Mouse (Mus musculus): ENCODE measurements at regions not wholly inside any gene's neighbourhood (a gene's known extent, or its start where the extent isn't known, plus 50 kb on each side); places are given as distances from the start of the nearest gene placed in this dataset.

GRCm38 (mm10) chr14:72864792-72865191 lies 155.0 kb upstream of the Fndc3a start:
- no peak overlapping the region for H3K9ac ChIP-seq (replicated peaks; ENCODE audit: low read depth, low read length)
- WGBS: 95% methylated on average over 4 of the region's 4 CpGs
- no peak overlapping the region for H3K4me2 ChIP-seq (replicated peaks; ENCODE audit: low read depth, low read length)
- no peak for ATAC-seq (ENCODE audit: insufficient number of reproducible peaks, insufficient read depth, low FRiP score, low read depth)
- H3K4me1 ChIP-seq (ENCODE audit: control insufficient read depth, insufficient read depth, low read length): 0 out of 2 replicates have a peak, but pooled peaks cover 4% of the 10 kb centered on the region
- H3K4me3 ChIP-seq (ENCODE audit: low read depth, low read length): no peak overlapping the region
- H3K27ac ChIP-seq (ENCODE audit: low read length): no peak overlapping the region
- no peaks in the 10 kb centered on the region for H3K9me3 ChIP-seq (ENCODE audit: control insufficient read depth, low read depth, low read length)
- no peaks in the 10 kb centered on the region for H3K36me3 ChIP-seq (ENCODE audit: control insufficient read depth, insufficient read depth, low read length)
- no peaks in the 10 kb centered on the region for H3K27me3 ChIP-seq (ENCODE audit: control insufficient read depth, insufficient read depth, low read length)

DNA sequence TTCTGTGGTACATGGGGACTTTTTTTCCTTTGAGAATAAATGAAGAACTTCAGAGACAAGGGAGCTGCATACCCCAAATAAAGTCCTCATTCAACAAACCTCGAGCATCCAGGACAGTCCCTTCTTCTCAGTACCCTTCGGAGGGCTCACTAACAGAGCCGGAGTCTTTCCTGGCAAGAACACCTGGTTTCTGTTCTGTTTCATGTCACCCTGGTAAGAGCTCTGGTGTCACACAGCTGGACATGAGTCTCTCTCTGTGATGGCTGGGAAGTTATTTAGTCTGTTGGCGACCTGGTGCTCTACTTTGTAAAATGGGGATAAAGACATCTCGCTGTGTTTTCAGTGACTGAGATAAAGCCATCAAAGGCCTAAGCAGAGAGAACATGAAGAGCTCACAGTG lies 154.3 kb upstream of the Fndc3a start:
- Histone ChIP-seq H3K36me3 (ENCODE audit: control insufficient read depth, insufficient read depth, low read length) (no peaks in the 10 kb centered on the region), H3K27me3 (ENCODE audit: control insufficient read depth, insufficient read depth, low read length) (no peaks in the 10 kb centered on the region), H3K9me3 (ENCODE audit: control insufficient read depth, low read depth, low read length) (no peaks in the 10 kb centered on the region), H3K4me1 (ENCODE audit: control insufficient read depth, insufficient read depth, low read length) (no peaks in the 10 kb centered on the region), H3K9ac (replicated peaks; ENCODE audit: low read depth, low read length) (no peak overlapping the region), H3K4me3 (ENCODE audit: low read depth, low read length) (no peak overlapping the region), H3K27ac (ENCODE audit: low read length) (no peak overlapping the region), H3K4me2 (replicated peaks; ENCODE audit: low read depth, low read length) (no peak overlapping the region)
- no peak for ATAC-seq (ENCODE audit: insufficient number of reproducible peaks, insufficient read depth, low FRiP score, low read depth)
- WGBS: 70% methylated on average over 5 of the region's 5 CpGs

GRCm38 (mm10) chr14:72862806-72863526 lies 153.2 kb upstream of the Fndc3a start:
- ATAC-seq (ENCODE audit: insufficient number of reproducible peaks, insufficient read depth, low FRiP score, low read depth): no peak
- H3K4me2 ChIP-seq (replicated peaks; ENCODE audit: low read depth, low read length): no peak overlapping the region

DNA sequence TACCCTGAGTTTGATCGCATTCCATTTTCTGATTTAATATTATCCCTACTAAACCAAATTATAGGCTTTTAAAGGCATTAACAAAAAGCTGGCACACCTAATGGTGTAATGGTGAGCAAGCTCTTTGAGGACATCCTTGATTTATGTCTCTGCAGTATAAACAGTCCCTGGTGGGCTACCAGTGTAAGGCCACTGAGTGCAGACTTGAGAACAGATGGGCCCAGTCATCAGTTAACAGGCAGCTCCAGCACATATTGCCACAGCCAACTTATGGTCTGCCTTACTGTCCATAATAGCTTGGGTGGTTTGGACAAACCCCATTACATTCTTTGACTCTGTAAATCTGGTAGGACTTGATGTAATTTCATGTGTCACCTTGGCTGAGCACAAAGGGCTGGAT lies 144.4 kb upstream of the Fndc3a start:
- no peak overlapping the region for H3K4me2 ChIP-seq (replicated peaks; ENCODE audit: low read depth, low read length)
- no peaks in the 10 kb centered on the region for H3K27me3 ChIP-seq (ENCODE audit: control insufficient read depth, insufficient read depth, low read length)
- H3K4me3 ChIP-seq (ENCODE audit: low read depth, low read length): no peak overlapping the region
- WGBS: 72% methylated on average over 1 of the region's 1 CpGs
- ATAC-seq (ENCODE audit: insufficient number of reproducible peaks, insufficient read depth, low FRiP score, low read depth): no peak
- no peaks in the 10 kb centered on the region for H3K9me3 ChIP-seq (ENCODE audit: control insufficient read depth, low read depth, low read length)
- no peaks in the 10 kb centered on the region for H3K36me3 ChIP-seq (ENCODE audit: control insufficient read depth, insufficient read depth, low read length)
- H3K4me1 ChIP-seq (ENCODE audit: control insufficient read depth, insufficient read depth, low read length): 0 out of 2 replicates have a peak, but pooled peaks cover 4% of the 10 kb centered on the region
- H3K27ac ChIP-seq (ENCODE audit: low read length): no peak overlapping the region
- H3K9ac ChIP-seq (replicated peaks; ENCODE audit: low read depth, low read length): no peak overlapping the region

More at GRCm38 (mm10) chr14:72862806-72863526, 153.2 kb upstream of the Fndc3a start:
- Histone ChIP-seq H3K4me3 (ENCODE audit: low read depth, low read length) (no peak overlapping the region), H3K27me3 (ENCODE audit: control insufficient read depth, insufficient read depth, low read length) (no peaks in the 10 kb centered on the region), H3K36me3 (ENCODE audit: control insufficient read depth, insufficient read depth, low read length) (no peaks in the 10 kb centered on the region), H3K9me3 (ENCODE audit: control insufficient read depth, low read depth, low read length) (no peaks in the 10 kb centered on the region), H3K4me1 (ENCODE audit: control insufficient read depth, insufficient read depth, low read length) (no peaks in the 10 kb centered on the region), H3K9ac (replicated peaks; ENCODE audit: low read depth, low read length) (no peak overlapping the region), H3K27ac (ENCODE audit: low read length) (no peak overlapping the region)
- WGBS: 77% methylated on average over 7 of the region's 7 CpGs

- no peak overlapping the region for H3K27ac ChIP-seq (ENCODE audit: low read length)
- H3K4me3 ChIP-seq (ENCODE audit: low read depth, low read length): no peak overlapping the region
- ATAC-seq (ENCODE audit: insufficient number of reproducible peaks, insufficient read depth, low FRiP score, low read depth): no peak
- H3K27me3 ChIP-seq (ENCODE audit: control insufficient read depth, insufficient read depth, low read length): no peaks in the 10 kb centered on the region
- no peaks in the 10 kb centered on the region for H3K36me3 ChIP-seq (ENCODE audit: control insufficient read depth, insufficient read depth, low read length)
- H3K9me3 ChIP-seq (ENCODE audit: control insufficient read depth, low read depth, low read length): no peaks in the 10 kb centered on the region
- 0 out of 2 replicates have a peak, but pooled peaks cover 4% of the 10 kb centered on the region for H3K4me1 ChIP-seq (ENCODE audit: control insufficient read depth, insufficient read depth, low read length)
- no peak overlapping the region for H3K4me2 ChIP-seq (replicated peaks; ENCODE audit: low read depth, low read length)
- 82% methylated on average over 3 of the region's 3 CpGs for WGBS
- no peak overlapping the region for H3K9ac ChIP-seq (replicated peaks; ENCODE audit: low read depth, low read length)
Measured at GRCm38 (mm10) chr14:72853104-72853503, 143.3 kb upstream of the Fndc3a start.

DNA sequence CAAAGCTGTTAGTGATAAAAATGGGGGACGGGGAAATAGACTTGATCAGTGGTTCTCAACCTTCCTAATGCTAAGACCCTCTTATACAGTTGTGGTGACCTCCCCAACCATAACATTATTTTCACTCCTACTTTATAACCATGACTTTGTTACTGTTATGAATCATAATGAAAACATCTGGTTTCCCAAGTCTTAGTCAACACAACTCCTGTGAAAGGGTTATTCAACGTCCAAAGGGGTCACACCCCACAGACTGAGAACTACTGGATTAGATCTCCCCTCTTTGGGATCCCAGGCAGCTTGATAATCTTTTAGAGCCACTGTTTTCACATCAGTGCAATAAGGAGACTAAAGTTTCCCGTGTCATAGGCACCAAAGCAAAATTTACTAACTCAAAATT lies 141.1 kb upstream of the Fndc3a start:
- H3K9me3 ChIP-seq (ENCODE audit: control insufficient read depth, low read depth, low read length): no peaks in the 10 kb centered on the region
- no peak overlapping the region for H3K4me2 ChIP-seq (replicated peaks; ENCODE audit: low read depth, low read length)
- no peak overlapping the region for H3K27ac ChIP-seq (ENCODE audit: low read length)
- no peak overlapping the region for H3K9ac ChIP-seq (replicated peaks; ENCODE audit: low read depth, low read length)
- WGBS: 70% methylated on average over 3 of the region's 3 CpGs
- H3K4me1 ChIP-seq (ENCODE audit: control insufficient read depth, insufficient read depth, low read length): 0 out of 2 replicates have a peak, but pooled peaks cover 4% of the 10 kb centered on the region
- no peak overlapping the region for H3K4me3 ChIP-seq (ENCODE audit: low read depth, low read length)
- ATAC-seq (ENCODE audit: insufficient number of reproducible peaks, insufficient read depth, low FRiP score, low read depth): no peak
- H3K27me3 ChIP-seq (ENCODE audit: control insufficient read depth, insufficient read depth, low read length): no peaks in the 10 kb centered on the region
- no peaks in the 10 kb centered on the region for H3K36me3 ChIP-seq (ENCODE audit: control insufficient read depth, insufficient read depth, low read length)

- no peak overlapping the region for H3K4me3 ChIP-seq (ENCODE audit: low read depth, low read length)
- no peak overlapping the region for H3K9ac ChIP-seq (replicated peaks; ENCODE audit: low read depth, low read length)
- no peak for ATAC-seq (ENCODE audit: insufficient number of reproducible peaks, insufficient read depth, low FRiP score, low read depth)
- no peak overlapping the region for H3K27ac ChIP-seq (ENCODE audit: low read length)
- H3K9me3 ChIP-seq (ENCODE audit: control insufficient read depth, low read depth, low read length): no peaks in the 10 kb centered on the region
- no peaks in the 10 kb centered on the region for H3K27me3 ChIP-seq (ENCODE audit: control insufficient read depth, insufficient read depth, low read length)
- H3K36me3 ChIP-seq (ENCODE audit: control insufficient read depth, insufficient read depth, low read length): no peaks in the 10 kb centered on the region
- H3K4me1 ChIP-seq (ENCODE audit: control insufficient read depth, insufficient read depth, low read length): no peaks in the 10 kb centered on the region
- no peak overlapping the region for H3K4me2 ChIP-seq (replicated peaks; ENCODE audit: low read depth, low read length)
- WGBS: 69% methylated on average over 4 of the region's 4 CpGs
Measured at GRCm38 (mm10) chr14:72848271-72848955, 138.6 kb upstream of the Fndc3a start.

DNA sequence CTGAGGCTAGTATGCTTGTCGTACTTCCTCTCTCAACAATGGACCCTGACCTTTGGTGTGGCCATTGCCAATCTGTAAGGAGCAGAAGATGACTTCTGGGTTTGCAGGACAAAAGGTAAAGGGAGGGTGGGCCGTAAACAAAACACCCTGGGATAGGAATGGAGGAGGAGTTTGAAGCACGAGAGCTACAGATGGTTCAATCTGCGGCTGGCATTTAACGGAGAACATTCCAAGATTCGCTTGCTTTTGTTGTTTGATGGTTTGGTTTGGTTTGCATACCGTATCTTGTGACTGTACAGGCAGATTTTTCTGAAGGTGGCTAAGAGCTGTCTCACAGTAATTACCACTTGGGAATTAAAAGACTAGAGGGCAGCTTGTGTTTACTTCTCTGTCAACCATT lies 137.7 kb upstream of the Fndc3a start:
- Histone ChIP-seq H3K4me3 (ENCODE audit: low read depth, low read length) (no peak overlapping the region), H3K4me1 (ENCODE audit: control insufficient read depth, insufficient read depth, low read length) (no peaks in the 10 kb centered on the region), H3K9ac (replicated peaks; ENCODE audit: low read depth, low read length) (no peak overlapping the region), H3K36me3 (ENCODE audit: control insufficient read depth, insufficient read depth, low read length) (no peaks in the 10 kb centered on the region), H3K4me2 (replicated peaks; ENCODE audit: low read depth, low read length) (no peak overlapping the region), H3K27me3 (ENCODE audit: control insufficient read depth, insufficient read depth, low read length) (no peaks in the 10 kb centered on the region), H3K9me3 (ENCODE audit: control insufficient read depth, low read depth, low read length) (no peaks in the 10 kb centered on the region), H3K27ac (ENCODE audit: low read length) (no peak overlapping the region)
- ATAC-seq (ENCODE audit: insufficient number of reproducible peaks, insufficient read depth, low FRiP score, low read depth): no peak
- WGBS: 36% methylated on average over 7 of the region's 7 CpGs
